Mouse (Mus musculus) hindbrain, embryonic 10.5 days (tissue): ENCODE data around the gene Nlgn2. TPM values are rescaled to one million over a fixed set of nuclear protein-coding genes. Genes with fewer than 3 reads are reported as not detected.
A peak's percentile ranks its signal among the peaks of the same experiment; 100 is the strongest.

Experiments used
- DNase-seq: peaks from one replicate; pipeline ENCODE4 v3.0.0-alpha.2; 2017; ENCODE audit warnings: low spot score
- H3K27ac ChIP-seq: fragments of 300-500 bp; sonication (generic); 2 replicates; pipeline ENCODE4 v1.5.1; 2016; ENCODE audit warnings: mild to moderate bottlenecking, moderate library complexity
- H3K27me3 ChIP-seq: fragments of 300-500 bp; sonication (generic); 2 replicates; pipeline ENCODE4 v1.6.1; 2016; ENCODE audit warnings: mild to moderate bottlenecking; ENCODE audit not compliant: poor library complexity, insufficient read depth, severe bottlenecking
- H3K36me3 ChIP-seq: fragments of 300-500 bp; sonication (generic); 2 replicates; pipeline ENCODE4 v1.6.1; 2016; ENCODE audit warnings: mild to moderate bottlenecking, moderate library complexity
- H3K4me1 ChIP-seq: fragments of 300-500 bp; sonication (generic); replicated peaks from 2 replicates; pipeline ENCODE4 v1.6.1; 2016; ENCODE audit warnings: mild to moderate bottlenecking
- H3K4me3 ChIP-seq: fragments of 300-500 bp; sonication (generic); 2 replicates; pipeline ENCODE4 v1.5.1; 2016; ENCODE audit warnings: mild to moderate bottlenecking, moderate library complexity
- H3K9me3 ChIP-seq: fragments of 300-500 bp; sonication (generic); 2 replicates; pipeline ENCODE4 v1.6.1; 2016; ENCODE audit warnings: mild to moderate bottlenecking, moderate library complexity
- WGBS: fragments of 180-500 bp; shearing (Covaris S2); methylation state at CpG from one replicate; pipeline ENCODE4 v1.1.7; 2016; 5-methylcytosine and 5-hydroxymethylcytosine counted together
- polyA plus RNA-seq: library from polyadenylated mRNA; unstranded; fragments of >200 nt; fragmentation: Nextera tagmentation; extraction: Ambion mirVana; gene quantifications from 2 replicates; pipeline ENCODE4 v1.2.1, GENCODE M21; 2016

The Nlgn2 gene
- polyA plus RNA-seq, result 5.8 and 9.1 TPM in 2 replicates

DNA sequence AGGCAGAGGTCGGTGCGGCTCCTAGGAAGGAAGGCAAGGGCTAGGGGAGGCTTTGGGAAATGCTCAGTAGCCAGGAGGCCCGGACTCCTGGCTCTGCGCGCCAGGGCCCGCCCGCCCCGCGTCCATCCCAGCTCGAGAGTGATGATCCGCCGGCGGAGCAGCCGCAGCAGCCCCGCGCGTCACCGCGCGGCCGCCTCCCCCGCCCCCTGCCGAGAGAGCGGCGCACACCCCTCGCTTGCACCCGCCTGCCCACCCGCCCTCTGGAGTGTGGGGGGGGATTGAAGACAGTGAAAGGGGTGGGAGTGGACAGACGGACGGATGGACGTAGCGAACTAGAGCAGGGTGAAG, at the start of gene Nlgn2:
Gene Nlgn2, minus strand, starts transcription at position 181 of the 348 bp plus-strand sequence.
- peaks cover 16% of the 10 kb centered on the region for H3K36me3 ChIP-seq
- DNase-seq, result no peak
- H3K27me3 ChIP-seq, result peaks cover 42% of the 10 kb centered on the region
- peak within 1 kb of the TSS; percentile 89 for H3K4me3 ChIP-seq
- WGBS, result under 1% methylated on average over 32 of the region's 32 CpGs
- H3K4me1 ChIP-seq, result peaks cover 58% of the 10 kb centered on the region
- H3K9me3 ChIP-seq, result no peaks in the 10 kb centered on the region
- H3K27ac ChIP-seq, result peak within 1 kb of the TSS; percentile 95

DNA sequence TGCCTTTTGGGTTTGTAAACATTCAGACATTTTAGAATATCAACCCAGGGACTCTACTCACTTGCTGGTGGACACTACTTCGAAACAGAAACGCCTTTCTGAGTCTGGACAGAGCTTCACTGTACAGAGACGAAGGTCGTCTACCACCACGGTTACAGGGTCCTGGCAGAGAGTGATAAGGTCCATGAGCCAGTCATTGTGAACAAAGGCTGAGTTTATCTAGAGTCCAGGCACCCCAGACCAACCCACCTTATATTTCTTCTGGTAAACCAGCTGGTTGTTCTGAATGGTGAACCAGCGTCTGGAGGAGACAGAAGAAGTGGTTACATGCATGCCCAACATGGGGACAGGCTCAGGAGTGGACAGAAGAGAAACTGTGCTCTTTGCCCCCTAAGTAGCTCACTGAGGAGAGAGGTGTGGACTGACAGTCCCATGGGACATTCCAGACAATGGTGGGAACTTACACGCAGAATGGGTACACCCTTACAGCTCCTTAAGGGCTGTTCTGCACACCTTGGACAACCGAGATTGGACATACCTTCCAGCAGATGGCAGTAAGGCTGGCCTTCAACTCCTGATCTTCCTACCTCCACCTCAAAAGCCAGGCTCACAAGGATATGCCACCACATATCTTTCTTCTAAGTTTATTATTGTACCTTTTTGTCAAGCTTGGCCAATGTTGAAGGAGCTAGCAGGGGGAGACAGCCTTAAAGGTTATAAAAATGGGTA, 49.5 kb upstream of the Nlgn2 start:
- H3K9me3 ChIP-seq, result no peaks in the 10 kb centered on the region
- H3K36me3 ChIP-seq, result no peaks in the 10 kb centered on the region
- H3K4me3 ChIP-seq, result no peak overlapping the region
- WGBS, result 75% methylated on average over 8 of the region's 8 CpGs
- peaks cover 16% of the 10 kb centered on the region; the same call in 1 of the 2 replicates for H3K4me1 ChIP-seq
- 0 out of 2 replicates have a peak overlapping the region, but pooled peaks have one; percentile 12 for H3K27ac ChIP-seq
- H3K27me3 ChIP-seq, result peaks cover 5% of the 10 kb centered on the region
- DNase-seq, result no peak

DNA sequence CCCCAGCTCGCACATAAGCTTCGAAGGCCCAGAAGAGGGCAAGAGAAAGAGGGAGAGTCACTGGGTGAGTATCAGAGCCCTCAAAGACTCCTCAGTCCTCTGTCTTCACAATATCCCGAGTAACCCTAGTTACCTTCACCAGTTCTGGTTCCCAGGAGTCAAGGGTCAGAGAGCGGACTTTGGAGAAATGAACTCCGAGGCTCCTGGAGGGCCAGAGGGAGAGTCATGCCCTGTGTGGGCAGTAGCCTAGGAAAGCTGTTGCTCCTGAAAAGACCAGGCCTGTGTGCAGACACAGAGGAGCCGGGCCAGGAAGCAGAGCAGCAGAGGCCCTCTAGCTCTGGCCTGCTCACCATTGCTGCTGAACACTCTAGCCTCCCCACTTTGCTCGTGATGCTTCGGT, 47.1 kb upstream of the Nlgn2 start:
- Histone ChIP-seq H3K27ac (peak overlapping the region; percentile 40), H3K9me3 (no peaks in the 10 kb centered on the region), H3K4me1 (peaks cover 34% of the 10 kb centered on the region), H3K36me3 (no peaks in the 10 kb centered on the region), H3K27me3 (peaks cover 13% of the 10 kb centered on the region), H3K4me3 (no peak overlapping the region)
- DNase-seq, result no peak
- 84% methylated on average over 8 of the region's 8 CpGs for WGBS

DNA sequence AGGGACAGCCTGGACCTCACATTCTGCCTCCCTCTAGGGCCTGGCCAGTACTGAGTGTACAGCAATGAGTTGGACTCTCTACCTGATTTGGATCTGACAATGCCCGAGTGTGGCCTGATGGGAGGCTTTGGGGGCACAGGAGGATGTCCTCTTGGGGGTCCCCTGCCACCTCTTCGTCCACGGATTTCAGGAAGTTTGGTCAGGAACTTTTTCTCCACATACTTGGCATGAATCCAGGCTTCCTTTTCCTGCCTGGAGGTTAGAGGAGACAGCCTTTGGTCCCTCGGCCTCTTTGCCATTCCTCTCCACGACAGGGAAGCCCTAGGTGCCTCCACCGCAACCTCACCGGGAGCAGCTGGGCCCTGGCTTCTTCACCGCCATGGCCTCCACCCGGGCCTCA, 46.7 kb upstream of the Nlgn2 start:
- Histone ChIP-seq H3K4me3 (no peak overlapping the region), H3K9me3 (no peaks in the 10 kb centered on the region), H3K27ac (peak overlapping the region; percentile 40; the same call in 1 of the 2 replicates), H3K27me3 (peaks cover 18% of the 10 kb centered on the region), H3K4me1 (peaks cover 39% of the 10 kb centered on the region), H3K36me3 (no peaks in the 10 kb centered on the region)
- no peak for DNase-seq
- 80% methylated on average over 9 of the region's 9 CpGs for WGBS

DNA sequence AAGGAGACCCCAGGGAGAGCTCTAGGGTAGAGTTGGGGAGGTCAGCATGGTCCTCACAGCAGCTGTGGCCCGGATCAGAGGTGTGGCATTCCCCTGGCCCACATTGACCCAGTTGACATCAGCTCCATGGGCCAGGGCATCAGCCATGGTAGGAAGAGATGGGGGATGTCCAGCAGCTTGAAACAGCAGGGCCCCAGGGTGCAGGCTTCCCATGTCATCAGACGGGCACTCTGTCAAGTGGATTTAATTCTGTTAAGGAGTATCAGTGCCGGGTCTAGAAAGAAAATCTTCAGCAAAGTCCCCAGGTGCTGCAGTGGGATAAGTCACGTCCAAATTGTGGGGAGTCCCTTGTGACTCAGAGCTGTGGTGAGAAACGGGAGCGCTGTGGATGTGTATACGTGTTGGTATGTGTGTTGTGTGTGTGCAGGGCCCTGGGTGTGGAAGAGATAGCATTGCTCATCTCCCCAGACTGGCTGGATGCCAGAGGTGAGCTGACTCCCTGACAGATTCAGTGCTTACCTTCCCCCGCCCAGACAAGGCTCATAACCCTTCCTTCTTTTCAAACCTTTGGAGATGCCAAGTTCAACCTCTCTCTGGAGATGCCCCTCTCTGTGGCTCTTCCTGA, 46.1 kb upstream of the Nlgn2 start:
- H3K27ac ChIP-seq, result no peak overlapping the region
- H3K4me3 ChIP-seq, result no peak overlapping the region
- DNase-seq, result no peak
- peaks cover 45% of the 10 kb centered on the region for H3K4me1 ChIP-seq
- H3K36me3 ChIP-seq, result no peaks in the 10 kb centered on the region
- peaks cover 22% of the 10 kb centered on the region for H3K27me3 ChIP-seq
- 91% methylated on average over 8 of the region's 8 CpGs for WGBS
- no peaks in the 10 kb centered on the region for H3K9me3 ChIP-seq

DNA sequence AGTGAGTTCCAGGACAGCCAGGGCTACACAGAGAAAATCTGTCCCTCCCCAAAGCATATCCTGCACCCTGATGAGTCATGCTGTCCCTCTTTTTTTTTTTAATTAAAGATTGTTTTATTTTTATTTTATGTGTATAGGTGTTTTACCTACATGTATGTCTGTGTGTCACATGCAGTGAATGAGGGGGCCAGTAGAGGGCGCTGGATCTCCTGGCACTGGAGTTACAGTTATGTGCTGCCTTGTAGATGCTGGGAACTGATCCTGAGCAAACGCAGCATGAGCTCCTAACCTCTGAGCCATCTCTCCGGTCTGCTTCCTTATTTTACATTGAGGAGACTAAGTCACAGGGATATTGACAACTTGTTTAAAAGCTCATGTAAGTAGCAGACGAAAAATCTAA, 45.5 kb upstream of the Nlgn2 start:
- Histone ChIP-seq H3K27ac (no peak overlapping the region), H3K4me1 (peaks cover 50% of the 10 kb centered on the region), H3K9me3 (no peaks in the 10 kb centered on the region), H3K27me3 (peaks cover 22% of the 10 kb centered on the region), H3K36me3 (no peaks in the 10 kb centered on the region), H3K4me3 (no peak overlapping the region)
- DNase-seq, result peak; percentile 27
- 67% methylated on average over 4 of the region's 4 CpGs for WGBS

DNA sequence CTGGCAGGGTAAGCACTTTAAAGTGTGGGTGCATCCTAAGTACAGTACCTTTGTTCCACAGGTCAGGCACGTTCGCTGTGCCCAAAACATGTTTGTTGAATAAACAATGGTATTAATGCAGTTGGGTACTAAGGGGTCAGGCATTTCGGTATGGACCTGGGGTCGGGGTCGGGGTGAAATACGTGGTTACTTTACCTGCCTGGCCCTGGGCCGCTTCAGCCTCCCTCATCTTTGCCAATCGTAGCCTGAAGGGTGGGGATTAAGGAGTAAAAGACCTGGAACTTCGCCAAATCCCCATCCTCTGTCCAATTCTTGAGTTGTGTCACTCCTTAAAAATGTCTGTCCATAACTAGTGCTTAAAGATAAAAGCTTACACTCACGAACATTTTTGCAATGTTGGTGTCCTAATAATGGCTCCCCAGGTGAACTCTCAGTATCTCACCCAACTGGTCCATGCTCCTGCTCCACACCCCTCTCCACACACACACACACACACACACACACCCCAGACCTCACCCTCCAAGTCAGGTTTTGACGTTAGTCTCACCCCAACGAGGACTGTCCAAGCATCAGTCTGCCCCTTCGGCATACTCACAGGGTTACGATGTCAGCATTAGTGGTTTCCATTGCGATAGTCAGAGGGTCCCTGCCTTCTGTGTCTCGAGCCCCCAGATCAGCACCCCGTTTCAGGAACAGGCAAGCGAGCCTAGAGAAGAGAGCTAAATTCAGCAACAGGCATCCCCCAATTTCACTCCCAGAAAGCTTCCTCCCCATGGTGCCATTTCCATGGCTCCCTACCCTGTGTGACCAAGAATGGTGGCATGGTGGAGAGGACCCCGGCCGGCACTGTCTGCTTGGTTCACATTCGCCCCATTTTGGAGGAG, 44.4 kb upstream of the Nlgn2 start:
- peaks cover 22% of the 10 kb centered on the region for H3K27me3 ChIP-seq
- peak overlapping the region; percentile 62 for H3K4me3 ChIP-seq
- peaks cover 61% of the 10 kb centered on the region for H3K4me1 ChIP-seq
- peak overlapping the region; percentile 87 for H3K27ac ChIP-seq
- DNase-seq, result no peak
- WGBS, result 62% methylated on average over 21 of the region's 21 CpGs
- no peaks in the 10 kb centered on the region for H3K36me3 ChIP-seq
- no peaks in the 10 kb centered on the region for H3K9me3 ChIP-seq

DNA sequence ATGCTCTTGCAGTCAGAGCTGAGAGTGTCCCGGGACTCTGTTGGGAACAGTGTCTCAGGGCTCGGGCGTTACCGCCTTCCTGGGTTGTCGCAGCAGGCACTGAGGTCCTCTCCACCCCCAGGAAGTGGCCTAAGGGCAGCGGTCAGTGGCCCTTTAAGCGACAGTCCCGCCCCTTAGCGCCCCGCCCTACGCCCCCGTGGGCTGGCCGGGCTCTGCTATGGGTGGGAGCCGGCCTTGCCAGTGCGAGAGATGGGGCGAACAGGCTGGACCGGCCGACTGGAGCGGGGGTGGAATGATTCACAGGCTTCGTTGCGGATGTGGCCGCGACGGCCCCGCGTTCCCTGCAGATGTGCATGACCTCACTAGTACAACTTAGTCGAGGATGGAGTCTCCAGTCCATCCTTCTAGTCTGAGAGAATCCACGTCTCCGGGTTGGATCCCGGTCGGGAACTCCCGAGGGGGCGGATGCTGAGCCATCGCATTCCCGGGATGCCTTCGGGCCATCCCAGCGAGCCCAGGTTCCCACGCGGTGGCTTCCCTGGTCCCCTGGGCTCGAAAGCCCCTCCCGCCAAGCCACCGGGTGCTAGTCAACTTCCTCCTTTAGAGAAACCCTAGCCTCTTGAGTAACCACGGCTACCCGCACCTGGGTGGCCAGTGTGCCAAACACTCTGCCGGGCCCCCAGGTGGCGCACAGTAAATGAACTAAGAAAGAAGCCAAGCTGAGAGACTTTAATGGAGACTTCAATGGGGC, 43.4 kb upstream of the Nlgn2 start, which contains the start of gene Kctd11:
Gene Kctd11, minus strand, starts transcription at position 554 of the 751 bp plus-strand sequence.
- WGBS, result under 1% methylated on average over 46 of the region's 46 CpGs
- H3K4me3 ChIP-seq, result peak within 1 kb of the TSS; percentile 62
- no peaks in the 10 kb centered on the region for H3K9me3 ChIP-seq
- peak within 1 kb of the TSS; percentile 87 for H3K27ac ChIP-seq
- peak; percentile 87 for DNase-seq
- peaks cover 22% of the 10 kb centered on the region for H3K27me3 ChIP-seq
- peaks cover 71% of the 10 kb centered on the region for H3K4me1 ChIP-seq
- H3K36me3 ChIP-seq, result no peaks in the 10 kb centered on the region

DNA sequence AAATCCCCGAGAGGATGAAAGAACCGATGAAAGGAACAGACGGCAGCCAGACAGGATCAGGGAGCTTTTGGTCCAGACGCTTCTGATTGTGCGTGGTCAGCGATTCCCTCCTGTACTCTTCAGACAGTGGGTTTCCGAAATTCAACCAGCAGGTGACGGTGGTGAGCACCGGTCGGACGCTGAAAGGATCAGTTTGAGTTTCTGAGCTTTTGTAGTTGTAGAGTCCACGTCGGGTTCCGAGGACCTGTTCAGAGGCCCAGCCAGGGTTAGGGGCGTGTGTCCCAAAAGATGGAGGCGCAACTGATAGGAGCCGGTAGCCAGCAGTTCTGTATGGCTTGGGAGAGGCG, 42.9 kb upstream of the Nlgn2 start:
- no peak for DNase-seq
- peak overlapping the region; percentile 87 for H3K27ac ChIP-seq

DNA sequence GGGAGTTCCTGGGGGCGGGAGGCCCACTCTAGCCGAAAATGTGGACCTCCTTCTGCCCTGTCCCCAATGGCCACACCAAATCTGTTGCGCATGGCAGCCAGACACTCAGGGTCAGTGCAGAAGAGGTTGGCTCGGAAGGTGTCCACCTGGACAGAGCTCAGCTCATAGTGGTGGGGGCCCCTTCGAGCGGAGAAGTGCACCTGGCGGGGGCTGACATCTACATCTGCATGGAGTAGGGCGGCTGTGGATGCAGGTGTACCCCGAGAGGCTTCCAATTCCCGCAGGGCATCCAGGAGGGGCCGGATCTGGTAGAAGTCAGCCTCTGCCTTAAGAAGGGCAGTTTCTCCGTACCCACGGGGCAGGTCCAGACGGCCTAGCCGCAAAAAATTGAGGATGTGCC, 42.1 kb upstream of the Nlgn2 start:
- DNase-seq, result no peak
- H3K27ac ChIP-seq, result peak overlapping the region; percentile 87
- H3K4me1 ChIP-seq, result peaks cover 71% of the 10 kb centered on the region
- H3K36me3 ChIP-seq, result no peaks in the 10 kb centered on the region
- peaks cover 22% of the 10 kb centered on the region for H3K27me3 ChIP-seq
- peak overlapping the region; percentile 62 for H3K4me3 ChIP-seq
- WGBS, result 58% methylated on average over 15 of the region's 15 CpGs
- H3K9me3 ChIP-seq, result no peaks in the 10 kb centered on the region

More for the DNA sequence above, 42.9 kb upstream of the Nlgn2 start:
- no peaks in the 10 kb centered on the region for H3K36me3 ChIP-seq
- H3K4me1 ChIP-seq, result peaks cover 71% of the 10 kb centered on the region
- H3K27me3 ChIP-seq, result peaks cover 22% of the 10 kb centered on the region
- WGBS, result 0% methylated on average over 18 of the region's 18 CpGs
- peak overlapping the region; percentile 62 for H3K4me3 ChIP-seq
- no peaks in the 10 kb centered on the region for H3K9me3 ChIP-seq

DNA sequence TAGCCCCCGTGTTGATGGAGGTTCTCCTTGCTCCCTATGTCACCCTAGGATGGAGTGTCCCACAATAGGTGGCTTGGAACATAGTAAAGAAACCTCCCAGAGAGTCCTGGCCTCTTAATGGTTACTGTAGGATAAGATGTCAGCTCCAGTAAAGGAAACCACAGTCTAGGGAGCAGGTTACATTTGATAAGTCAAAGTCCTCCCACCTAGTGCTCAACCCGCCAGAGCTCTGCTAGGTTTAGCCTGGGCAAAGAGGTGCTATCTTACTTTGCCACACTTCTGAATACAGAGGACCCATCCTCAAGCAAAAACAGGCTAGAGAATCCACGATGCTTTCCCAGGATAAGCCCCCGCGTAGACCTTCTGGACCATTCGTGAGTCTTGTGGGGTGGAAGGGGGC, 41.4 kb upstream of the Nlgn2 start:
- Histone ChIP-seq H3K36me3 (no peaks in the 10 kb centered on the region), H3K4me3 (peak overlapping the region; percentile 62), H3K27ac (peak overlapping the region; percentile 87; the same call in 1 of the 2 replicates), H3K4me1 (peaks cover 65% of the 10 kb centered on the region), H3K27me3 (peaks cover 22% of the 10 kb centered on the region), H3K9me3 (no peaks in the 10 kb centered on the region)
- DNase-seq, result no peak
- 91% methylated on average over 6 of the region's 6 CpGs for WGBS

DNA sequence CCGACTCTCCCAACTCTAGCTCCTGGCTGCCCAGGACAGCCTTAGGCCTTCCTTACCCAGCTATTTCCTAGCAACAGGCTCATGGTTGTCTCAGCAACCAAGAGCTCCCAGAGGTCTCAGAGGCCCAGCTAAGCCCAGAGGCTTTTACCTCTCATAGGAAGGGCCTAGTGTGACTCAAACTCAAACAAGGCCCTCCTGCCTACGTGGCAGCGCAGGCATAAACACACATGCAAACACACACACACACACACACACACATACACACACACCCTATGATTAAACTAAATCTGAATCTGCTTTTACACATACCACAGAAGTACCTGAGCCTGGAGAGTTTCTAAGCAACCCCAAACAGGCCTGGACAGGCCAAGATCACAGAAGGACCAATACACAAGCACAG, 40.8 kb upstream of the Nlgn2 start:
- no peaks in the 10 kb centered on the region for H3K36me3 ChIP-seq
- H3K27me3 ChIP-seq, result peaks cover 22% of the 10 kb centered on the region
- no peak for DNase-seq
- H3K4me1 ChIP-seq, result peaks cover 65% of the 10 kb centered on the region
- H3K27ac ChIP-seq, result peak overlapping the region; percentile 31; the same call in 1 of the 2 replicates
- H3K4me3 ChIP-seq, result peak overlapping the region; percentile 62; the same call in 1 of the 2 replicates
- H3K9me3 ChIP-seq, result no peaks in the 10 kb centered on the region
- 84% methylated on average over 3 of the region's 3 CpGs for WGBS
